Mouse (Mus musculus): ENCODE data around the gene Wdhd1. TPM values are rescaled to one million over a fixed set of nuclear protein-coding genes. Genes with fewer than 3 reads are reported as not detected.

The Wdhd1 gene
- total RNA-seq, 4 experiments from 2014 or later = 0.10 to 1.0 (median 0.49) TPM

DNA sequence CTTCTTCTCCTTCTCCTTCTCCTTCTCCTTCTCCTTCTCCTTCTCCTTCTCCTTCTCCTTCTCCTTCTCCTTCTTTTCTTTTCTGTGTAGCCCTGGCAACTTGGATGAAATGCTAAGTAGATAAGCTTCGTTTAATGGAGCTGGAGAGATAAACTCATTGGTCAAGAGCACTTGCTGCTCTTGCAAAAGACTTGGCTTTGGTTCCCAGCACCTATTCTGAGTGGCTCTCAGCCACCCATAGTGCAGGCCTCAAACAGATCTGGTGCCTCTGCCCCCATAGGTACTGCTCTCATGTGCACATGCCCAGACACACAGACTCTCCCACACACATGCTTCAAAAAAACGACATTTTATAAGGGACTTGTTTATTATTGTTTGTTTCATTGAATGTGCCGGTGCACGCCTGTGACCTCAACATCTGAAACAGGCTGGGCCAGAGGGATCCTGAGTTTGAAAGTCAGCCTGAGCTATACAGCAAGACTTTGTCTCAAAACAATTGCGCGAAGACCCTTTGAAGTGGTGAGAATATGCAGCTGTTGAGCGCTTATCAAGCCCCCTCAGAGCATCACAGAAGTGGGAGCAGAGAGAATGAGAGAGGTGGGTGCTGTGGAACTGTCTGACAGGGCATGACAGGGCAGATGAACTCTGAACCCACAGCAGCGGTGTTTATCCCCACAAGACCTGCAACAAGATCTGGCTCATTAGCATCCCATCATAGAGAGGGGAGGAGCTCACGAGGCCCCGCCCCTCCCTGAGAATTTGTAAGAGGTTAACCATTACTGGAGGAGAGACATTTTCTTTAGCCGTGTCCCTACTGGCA is 53.8 kb downstream of the Wdhd1 start:
- no peak for DNase-seq (ENCODE audit: low spot score in 2 of 2)

DNA sequence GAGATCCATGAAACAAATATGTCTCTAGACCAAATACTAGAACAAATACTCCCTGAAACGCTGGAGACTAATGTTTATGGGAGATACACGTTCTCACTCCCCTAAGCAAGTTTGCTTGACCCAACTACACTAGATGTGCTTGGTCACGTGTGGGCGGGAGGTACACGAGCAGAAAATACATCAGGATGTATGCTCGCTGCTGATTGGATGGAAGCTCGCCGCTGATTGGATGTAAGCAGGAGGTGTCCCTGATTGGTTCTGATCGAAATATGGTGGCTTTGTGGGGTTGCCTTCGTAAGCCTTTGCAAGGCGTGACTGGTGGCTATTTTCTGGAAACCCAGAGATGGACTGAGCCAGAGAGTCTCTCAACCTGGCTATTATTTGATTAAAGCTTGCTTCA is 55.1 kb downstream of the Wdhd1 start:
- no peak for DNase-seq (ENCODE audit: low spot score in 2 of 2)

DNA sequence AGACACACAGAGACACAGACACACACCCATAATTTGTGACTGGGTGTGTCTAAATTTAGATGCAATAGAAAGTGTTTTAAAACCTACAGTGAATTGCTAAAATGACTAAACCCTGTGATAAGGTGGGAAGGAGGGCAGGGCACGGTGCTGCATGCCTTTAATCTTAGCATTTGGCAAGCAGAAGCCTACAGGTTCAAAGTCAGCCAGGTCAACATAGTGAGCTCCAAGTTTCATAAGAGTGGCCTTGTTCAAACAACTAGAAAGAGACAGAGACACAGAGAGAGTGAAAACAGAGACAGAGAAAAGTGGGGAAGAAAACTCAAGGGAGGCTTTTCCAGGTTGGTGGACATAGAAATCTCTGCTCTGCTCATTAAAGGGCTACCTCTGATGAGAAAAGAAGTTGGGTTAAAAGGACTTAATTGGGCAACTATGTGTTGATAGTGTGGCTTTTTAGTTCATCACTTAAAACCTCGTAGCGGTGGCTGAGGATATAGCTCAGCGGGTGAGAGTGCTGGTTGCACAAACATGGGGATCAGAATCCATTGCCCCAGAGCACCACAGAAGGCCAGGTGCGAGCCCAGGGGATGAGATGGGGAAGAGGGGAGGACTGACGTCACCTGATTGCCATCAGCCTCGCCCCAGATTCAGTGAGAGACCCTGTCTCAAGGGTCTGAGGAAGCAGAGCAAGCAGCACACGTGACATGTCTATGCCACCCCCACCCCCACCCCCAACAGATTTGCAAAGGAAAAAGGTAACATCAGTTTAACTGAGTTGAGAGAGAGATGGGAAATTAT is 56.2 kb downstream of the Wdhd1 start:
- no peak for DNase-seq (ENCODE audit: low spot score in 2 of 2)

DNA sequence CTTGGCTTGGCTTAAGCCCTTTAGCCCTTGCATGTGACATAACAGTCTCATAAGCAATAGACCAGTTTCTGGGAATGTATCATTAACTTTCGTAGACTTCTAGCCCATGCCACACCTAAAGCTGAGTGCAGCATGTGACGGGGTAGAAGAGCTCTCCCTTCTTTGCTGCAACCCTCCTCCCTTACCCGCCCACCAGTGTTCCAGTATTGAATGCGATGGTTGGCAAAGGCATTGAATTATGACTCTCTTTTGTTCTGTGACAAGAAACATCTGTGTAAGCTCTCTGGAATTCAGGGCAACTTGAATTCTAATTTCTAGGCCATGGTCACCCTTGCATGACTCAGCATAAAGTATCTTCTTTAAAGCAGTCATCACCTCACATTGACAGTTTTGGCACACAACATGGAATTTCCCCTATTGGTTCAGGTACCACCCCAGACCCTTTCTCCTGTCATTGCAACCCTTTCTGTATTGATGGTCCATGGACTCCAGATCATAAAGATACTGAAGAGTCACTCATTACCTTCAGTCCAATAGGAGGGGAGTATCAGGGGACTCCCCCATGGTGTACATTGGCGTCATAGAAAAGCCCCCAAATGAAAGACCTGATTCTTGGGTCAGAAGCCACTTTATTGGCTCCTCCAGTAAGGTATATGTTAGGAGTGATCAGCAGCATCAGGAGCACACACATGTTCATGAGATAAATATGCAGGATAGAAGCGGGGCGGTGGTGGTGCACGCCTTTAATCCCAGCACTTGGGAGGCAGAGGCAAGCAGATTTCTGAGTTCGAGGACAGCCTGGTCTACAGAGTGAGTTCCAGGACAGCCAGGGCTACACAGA is 57.7 kb downstream of the Wdhd1 start:
- DNase-seq (ENCODE audit: low spot score in 2 of 2) = no peak

DNA sequence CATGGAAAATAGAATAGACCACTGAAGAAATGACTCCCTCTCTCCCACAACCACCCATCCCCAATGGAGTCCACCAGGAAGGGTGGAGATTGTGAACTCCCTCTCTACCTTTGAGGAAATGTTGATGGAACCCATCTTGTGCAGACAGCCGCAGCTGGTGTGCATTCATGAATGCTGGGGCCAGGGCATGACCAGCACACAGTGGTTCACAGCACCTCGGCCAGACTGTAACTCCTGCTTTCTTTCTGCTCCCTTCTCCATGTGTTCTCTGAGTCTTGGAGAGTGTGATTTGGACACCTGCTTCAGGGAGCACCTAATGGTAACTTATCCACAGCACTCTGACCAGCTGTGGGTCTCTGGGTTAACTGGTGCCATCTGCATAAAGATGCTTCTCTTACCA is 60.1 kb downstream of the Wdhd1 start:
- no peak for DNase-seq (ENCODE audit: low spot score in 2 of 2)

DNA sequence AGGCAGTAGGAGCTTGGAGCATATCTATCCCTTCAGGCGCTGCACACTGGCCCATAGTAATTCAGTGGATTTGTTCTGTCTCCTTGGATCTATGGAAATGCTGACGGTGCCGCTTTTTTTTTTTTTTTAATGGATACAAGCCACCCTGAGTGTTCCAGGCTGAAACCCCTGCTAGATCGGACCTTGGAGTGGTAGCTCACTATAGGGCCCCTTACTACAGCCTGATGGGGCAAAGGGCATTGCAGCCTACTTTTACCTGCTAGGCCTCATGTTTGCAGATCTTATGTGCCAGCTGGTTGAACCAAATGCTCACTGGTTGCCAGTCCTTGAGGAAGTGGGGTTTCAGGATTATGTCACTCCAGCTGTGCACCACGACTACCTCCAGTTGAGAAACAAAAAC is 62.3 kb downstream of the Wdhd1 start:
- DNase-seq (ENCODE audit: low spot score in 2 of 2) = no peak

DNA sequence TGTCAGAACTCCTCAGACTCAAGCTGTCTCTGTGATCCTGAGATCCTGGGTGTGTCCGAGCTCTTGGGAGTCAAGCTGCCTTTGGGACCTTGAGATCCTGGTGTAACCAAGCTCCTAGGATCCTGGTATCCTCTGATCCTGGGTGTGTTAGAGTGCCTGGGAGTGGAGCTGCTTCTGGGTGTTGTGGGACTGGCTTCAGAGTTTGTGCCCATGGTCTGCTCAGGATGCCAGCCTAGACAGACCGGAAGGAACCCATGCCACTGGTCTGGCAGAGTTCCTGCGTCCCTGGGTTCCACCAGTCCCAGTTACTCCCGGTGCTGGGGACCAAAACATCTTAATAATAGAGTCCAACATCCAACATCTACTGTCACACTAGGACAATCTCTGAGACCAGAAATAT is 63.4 kb downstream of the Wdhd1 start:
- no peak for DNase-seq (ENCODE audit: low spot score in 2 of 2)

DNA sequence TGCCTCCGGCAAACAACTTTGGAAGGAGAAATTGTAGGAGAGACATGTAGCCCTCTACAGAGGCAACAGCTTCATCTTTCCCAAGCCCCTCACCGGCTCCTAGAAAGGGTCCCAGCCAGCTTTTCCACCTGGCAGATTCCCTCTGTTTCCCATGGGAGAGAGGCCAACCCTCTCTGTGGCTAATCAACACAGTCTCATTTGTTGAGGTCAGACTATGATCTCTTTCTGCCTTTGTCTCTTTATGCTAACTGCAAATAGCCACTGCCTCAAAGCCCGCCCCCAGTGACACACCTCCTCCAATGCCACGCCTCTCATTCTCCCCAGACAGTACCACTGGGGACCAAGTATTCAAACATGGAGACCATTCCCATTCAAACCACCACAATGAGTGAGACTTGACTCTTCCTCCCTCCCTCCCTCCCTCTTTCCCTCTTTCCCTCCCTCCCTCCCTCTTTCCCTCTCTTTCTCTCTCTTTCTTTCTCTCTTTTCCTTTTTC is 66.9 kb downstream of the Wdhd1 start:
- no peak for DNase-seq (ENCODE audit: low spot score in 2 of 2)

DNA sequence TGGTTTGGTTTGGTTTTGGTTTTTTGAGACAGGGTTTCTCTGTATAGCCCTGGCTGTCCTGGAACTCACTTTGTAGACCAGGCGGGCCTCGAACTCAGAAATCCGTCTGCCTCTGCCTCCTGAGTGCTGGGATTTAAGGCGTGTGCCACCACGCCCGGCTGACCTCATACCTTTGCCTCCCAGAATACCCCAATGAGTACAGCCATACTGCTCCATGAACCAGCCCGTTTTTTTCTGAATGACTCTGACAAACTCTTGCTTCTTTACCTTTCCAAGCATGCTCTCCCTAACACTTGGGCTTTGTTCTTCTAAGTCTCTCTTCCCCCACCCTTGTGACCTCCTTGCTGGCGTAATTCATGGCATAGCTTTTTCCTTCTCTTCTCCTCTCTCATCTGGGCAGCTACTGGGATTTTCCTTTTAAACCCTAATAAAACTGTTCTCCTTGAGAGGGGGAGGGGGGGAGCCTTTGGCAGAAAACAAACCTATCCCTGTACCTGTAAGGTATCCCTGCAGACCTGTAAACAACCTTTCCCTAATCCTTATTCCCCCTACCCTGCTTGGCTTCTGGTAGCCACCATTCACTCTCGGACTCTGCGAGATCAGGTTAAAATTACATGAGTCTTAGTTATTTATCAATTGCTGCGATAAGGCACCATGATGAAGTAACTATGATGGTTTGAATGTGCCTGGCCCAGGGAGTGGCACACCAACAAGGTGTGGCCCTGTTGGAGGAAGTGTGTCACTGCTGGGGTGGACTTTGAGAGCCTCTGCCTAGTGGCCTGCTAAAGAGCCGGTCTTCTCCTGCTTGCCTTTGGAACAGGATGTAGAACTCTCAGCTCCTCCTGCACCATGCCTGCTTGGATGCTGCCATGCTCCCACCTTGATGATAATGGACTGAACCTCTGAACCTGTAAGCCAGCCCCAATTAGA is 67.8 kb downstream of the Wdhd1 start:
- DNase-seq (ENCODE audit: low spot score in 2 of 2) = no peak

DNA sequence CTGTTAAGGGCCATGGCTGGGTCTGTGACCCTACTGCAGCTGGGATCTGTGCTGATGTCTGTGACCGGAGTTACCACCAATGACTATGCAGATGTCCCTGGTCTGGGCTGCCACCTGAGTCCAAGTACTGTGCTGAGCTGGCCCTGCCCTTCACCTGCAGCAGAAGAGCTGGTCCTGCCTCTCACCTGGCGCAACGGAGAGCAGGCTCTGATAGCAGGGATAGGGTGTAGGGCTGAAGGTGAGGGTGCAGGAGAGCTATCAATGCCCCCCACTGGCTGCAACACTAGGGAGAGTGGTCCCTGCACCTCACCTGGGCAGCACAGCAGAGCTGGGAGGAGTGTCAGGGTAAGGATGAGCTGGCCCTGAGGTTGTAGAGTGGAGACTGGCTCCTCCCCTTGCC is 70.1 kb downstream of the Wdhd1 start:
- no peak for DNase-seq (ENCODE audit: low spot score in 2 of 2)

DNA sequence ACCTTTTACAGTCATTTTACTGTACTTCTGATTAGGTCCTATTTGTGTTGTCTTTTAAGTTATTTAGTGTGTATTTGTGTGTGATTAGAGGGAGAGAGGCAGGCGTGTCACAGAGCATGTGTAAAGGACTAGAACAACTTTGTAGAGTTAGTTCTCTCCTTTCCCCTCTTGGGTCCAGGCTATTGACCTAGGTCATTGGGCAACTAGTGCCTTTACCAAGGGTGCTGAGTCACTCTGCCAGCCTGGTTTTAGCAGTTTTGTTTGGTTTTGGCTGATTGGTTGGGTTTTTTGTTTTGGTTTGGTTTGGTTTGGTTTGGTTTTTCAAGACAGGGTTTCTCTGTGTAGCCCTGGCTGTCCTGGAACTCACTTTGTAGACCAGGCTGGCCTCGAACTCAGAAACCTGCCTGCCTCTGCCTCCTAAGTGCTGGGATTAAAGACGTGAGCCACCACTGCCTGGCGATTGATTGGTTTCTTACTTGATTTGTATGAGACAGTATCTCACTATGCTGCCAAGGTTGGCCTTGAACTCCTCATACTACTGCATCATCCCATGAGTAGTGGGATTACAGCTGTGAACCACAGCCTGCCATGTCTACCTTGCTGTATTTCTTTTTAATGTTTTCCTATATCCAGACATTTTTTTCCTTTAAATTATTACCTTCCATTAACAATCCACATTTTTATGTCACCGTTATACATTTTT is 71.2 kb downstream of the Wdhd1 start:
- no peak for DNase-seq (ENCODE audit: low spot score in 2 of 2)

DNA sequence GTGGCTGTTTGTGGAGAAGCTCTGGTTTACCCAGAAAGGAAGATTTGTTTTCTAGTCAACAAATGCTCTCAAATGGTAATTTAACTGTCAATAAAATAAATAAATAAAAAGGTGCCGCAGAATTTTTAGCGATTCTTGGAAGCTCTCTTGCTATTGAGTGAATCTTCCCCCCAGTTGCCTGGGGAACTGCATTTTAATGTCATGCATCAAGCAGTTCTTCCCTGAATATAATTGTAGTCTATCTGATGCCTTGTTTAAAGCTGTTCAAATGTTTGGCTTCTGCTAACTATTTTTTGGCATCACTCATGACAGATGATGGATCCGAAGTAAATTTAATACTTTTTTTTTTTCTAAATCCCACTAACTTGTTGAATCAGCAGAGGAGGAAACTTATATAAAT is 79.3 kb downstream of the Wdhd1 start:
- DNase-seq (ENCODE audit: low spot score in 2 of 2) = no peak

DNA sequence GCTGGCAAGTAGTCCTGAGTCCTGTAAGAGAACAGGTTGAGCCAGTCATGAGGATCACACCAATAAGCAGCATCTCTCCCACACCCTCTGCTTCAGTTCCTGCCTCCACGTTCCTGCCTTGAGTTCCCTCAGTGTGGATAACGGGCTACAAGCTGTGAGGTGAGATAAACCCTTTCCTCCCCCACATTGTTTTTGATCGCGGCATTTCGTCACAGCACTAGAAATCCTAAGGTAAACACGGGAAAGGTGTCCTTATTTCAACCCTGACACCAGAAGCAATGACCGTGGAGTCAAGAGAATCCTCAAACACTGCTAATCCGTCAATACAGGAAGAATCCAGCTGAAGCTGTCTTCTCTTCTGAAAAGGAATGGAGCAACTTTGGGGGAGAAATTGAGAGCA is 79.9 kb downstream of the Wdhd1 start:
- DNase-seq (ENCODE audit: low spot score in 2 of 2) = no peak

DNA sequence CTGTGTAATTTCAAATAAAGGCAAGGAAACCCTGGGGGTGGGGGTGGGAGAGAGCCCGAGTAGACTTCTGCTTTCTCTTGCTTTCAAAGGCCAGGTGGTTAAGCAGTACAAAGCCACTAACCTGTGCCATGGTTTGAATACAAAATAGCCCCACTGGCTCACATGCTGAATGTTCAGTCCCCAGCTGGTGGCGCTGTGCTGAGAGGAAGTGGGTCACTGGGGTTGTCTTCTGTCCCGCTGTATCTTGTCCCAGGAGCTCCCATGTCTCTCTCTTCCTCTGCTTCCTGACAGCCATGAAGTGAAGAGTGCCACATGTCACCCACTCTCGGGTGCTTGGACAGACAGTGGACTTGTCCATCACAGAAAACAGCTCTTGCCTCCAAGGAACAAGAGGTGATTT is 82.6 kb downstream of the Wdhd1 start:
- DNase-seq (ENCODE audit: low spot score in 2 of 2) = no peak

DNA sequence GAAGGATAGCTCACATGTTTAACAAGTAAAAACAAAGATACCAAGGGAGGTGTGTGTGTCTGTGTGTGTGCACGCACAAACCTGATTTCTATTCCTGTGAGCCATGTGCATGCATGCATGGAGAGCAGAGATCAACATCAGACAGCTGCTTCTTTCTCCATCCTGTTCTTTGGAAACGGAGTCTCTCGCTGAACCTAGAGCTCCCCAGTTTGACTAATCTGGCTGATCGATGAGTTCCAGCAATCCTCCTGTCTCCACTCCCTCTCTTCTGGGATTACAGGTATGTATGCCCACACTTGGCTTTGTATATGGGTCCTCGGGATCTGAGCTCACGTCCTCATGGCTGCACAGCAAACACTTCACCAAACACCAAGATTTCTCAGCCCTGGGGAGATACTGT is 83.2 kb downstream of the Wdhd1 start:
- no peak for DNase-seq (ENCODE audit: low spot score in 2 of 2)

DNA sequence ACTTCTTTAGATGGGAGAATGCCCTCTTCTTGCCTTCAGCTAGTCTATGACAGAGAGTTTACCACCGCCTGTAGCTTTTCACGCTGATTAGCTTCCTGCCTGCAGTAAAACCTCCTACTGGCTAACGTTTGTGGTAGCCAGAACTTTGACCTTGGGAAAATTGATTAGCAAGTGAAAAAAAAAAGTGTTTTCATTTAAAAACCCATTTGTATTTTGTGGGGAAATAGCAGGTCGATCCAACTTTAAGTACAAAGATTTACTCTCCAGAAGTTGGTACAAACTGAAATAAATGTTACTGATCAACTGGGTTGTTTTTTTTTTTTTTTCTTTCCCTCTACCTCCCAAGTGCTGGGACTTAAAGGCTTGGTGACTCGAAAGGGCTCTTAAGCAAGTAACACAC is 84.8 kb downstream of the Wdhd1 start:
- no peak for DNase-seq (ENCODE audit: low spot score in 2 of 2)
